Comparison of ENCODE assay signal across 8 mouse cellular contexts in the genomic region with DNA sequence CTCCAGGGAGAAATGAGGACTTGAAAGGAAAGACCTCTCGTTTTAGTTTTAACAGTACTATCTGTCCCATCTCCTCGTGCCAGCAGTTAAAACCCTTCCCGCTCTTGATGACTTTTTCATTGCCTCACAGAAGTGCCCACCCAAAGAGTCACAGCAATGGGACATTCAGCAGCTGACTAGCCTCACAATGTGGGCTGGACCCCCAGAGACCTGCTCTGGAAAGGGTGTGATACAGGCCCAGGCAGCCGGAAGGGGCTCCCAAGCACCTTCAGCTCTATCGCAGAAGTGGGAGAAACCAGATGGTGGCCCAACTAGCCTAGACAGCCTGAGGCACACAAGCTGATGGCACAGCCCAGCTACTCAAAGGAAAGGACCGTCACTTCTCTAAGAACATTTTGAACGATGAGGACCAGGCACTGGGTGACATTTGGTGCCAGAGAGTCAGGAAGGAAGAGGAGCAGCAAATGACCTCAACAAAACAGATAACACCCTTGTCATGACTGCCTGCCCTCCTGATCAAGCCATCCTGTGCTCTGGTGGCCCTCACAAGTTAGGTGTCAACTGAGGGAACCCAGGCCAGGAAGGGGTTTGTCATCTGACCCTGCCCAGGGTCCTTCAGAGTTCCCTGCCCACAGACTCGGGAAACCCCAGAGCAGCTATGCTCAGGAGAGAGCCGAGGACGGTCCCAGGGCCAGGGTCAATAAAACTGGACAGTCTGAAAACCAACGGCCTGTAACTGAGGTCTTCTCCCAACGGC. TPM values are rescaled to one million over a fixed set of nuclear protein-coding genes. Genes with fewer than 3 reads are reported as not detected.
DNase-seq lines count a peak whose midpoint lies in the region; ATAC-seq lines count a peak whose summit lies in the region.

No protein-coding gene starts in this region.

- peak overlapping the region; percentile 85 for H3K4me3 ChIP-seq in heart, embryonic 12.5 days
- H3K4me3 ChIP-seq in hindbrain, embryonic 16.5 days (ENCODE audit: low read length): peak overlapping the region; percentile 83

- H3K9ac ChIP-seq in heart, embryonic 12.5 days: peak overlapping the region; percentile 88
- peak overlapping the region; percentile 84; the same call in 1 of the 2 replicates for H3K9ac ChIP-seq in hindbrain, embryonic 16.5 days (ENCODE audit: low read depth, low read length)

- peaks cover 62% of the 10 kb centered on the region for H3K4me1 ChIP-seq in heart, embryonic 12.5 days (replicated peaks)
- peaks cover 24% of the 10 kb centered on the region for H3K4me1 ChIP-seq in hindbrain, embryonic 16.5 days (ENCODE audit: control insufficient read depth, insufficient read depth, low read depth, low read length)

- H3K27me3 ChIP-seq in heart, embryonic 12.5 days (replicated peaks): no peaks in the 10 kb centered on the region
- peaks cover 12% of the 10 kb centered on the region for H3K27me3 ChIP-seq in hindbrain, embryonic 16.5 days (replicated peaks; ENCODE audit: control insufficient read depth, insufficient read depth, low read length)

- H3K27ac ChIP-seq in heart, embryonic 12.5 days (ENCODE audit: poor library complexity, severe bottlenecking): peak overlapping the region; percentile 87
- H3K27ac ChIP-seq in hindbrain, embryonic 16.5 days (ENCODE audit: low read depth, low read length): no peak overlapping the region

- WGBS in heart, embryonic 12.5 days: 14% methylated on average over 12 of the region's 12 CpGs
- 44% methylated on average over 12 of the region's 12 CpGs for WGBS in hindbrain, embryonic 16.5 days

- no peak for DNase-seq in heart, postnatal 25 days (ENCODE audit: low spot score)
- DNase-seq in adrenal gland, postnatal 14 days: peak; percentile 77
- DNase-seq in lung, postnatal 25 days (ENCODE audit: low spot score): peak; percentile 47
- DNase-seq in cerebellum, postnatal 14 days: no peak
- DNase-seq in frontal cortex, postnatal 14 days (ENCODE audit: low spot score in 2 of 2): no peak

- peak overlapping the region; percentile 98 for H3K4me2 ChIP-seq in heart, embryonic 12.5 days
- H3K4me2 ChIP-seq in hindbrain, embryonic 16.5 days (ENCODE audit: low read length): peak overlapping the region; percentile 94

- peaks cover 4% of the 10 kb centered on the region; the same call in 1 of the 2 replicates for H3K36me3 ChIP-seq in heart, embryonic 12.5 days
- H3K36me3 ChIP-seq in hindbrain, embryonic 16.5 days (ENCODE audit: control insufficient read depth, insufficient read depth, low read length): no peaks in the 10 kb centered on the region

- no peaks in the 10 kb centered on the region for H3K9me3 ChIP-seq in heart, embryonic 12.5 days (replicated peaks)
- H3K9me3 ChIP-seq in hindbrain, embryonic 16.5 days (ENCODE audit: control insufficient read depth, low read length): no peaks in the 10 kb centered on the region

- intact Hi-C loops in heart, postnatal 25 days (cut with DNase I): no loop called here

- no peak for ATAC-seq in heart, embryonic 12.5 days (ENCODE audit: insufficient number of reproducible peaks, low FRiP score)
- no peak for ATAC-seq in hindbrain, embryonic 16.5 days
- no peak for ATAC-seq in monocyte, adult 5-6 weeks (replicated peaks; ENCODE audit: insufficient number of reproducible peaks, low FRiP score, low TSS enrichment, poor library complexity, severe bottlenecking)

RNA-seq across cellular contexts. Expression of a gene that starts 2.3 kb away (rescaled TPM):
- polyA plus RNA-seq in heart, embryonic 12.5 days (2016; fragmentation: Nextera tagmentation; extraction: Ambion mirVana): 22.6 and 24.9 TPM in 2 replicates
- 10 to 100 TPM; 20.3 to 27.3 TPM for total RNA-seq in heart, postnatal 25 days (2021)
- 35.6 and 43.0 TPM in 2 replicates for total RNA-seq in adrenal gland, postnatal 14 days (2021)
- polyA plus RNA-seq in hindbrain, embryonic 16.5 days (2015; fragmentation: Nextera tagmentation; extraction: Ambion mirVana): 5.2 and 6.9 TPM in 2 replicates
- total RNA-seq in monocyte, adult 5-6 weeks (2017): 37.3 to 51.6 TPM (median 46.2 TPM) in 3 replicates

RNA-seq across cellular contexts. Expression of a gene that starts 13.6 kb away (rescaled TPM):
- polyA plus RNA-seq in heart, embryonic 12.5 days (2016; fragmentation: Nextera tagmentation; extraction: Ambion mirVana): 17.1 and 17.8 TPM in 2 replicates
- 10 to 100 TPM; 12.2 to 13.2 TPM for total RNA-seq in heart, postnatal 25 days (2021)
- 7.1 and 8.8 TPM in 2 replicates for total RNA-seq in adrenal gland, postnatal 14 days (2021)
- 34.1 and 39.5 TPM in 2 replicates for polyA plus RNA-seq in hindbrain, embryonic 16.5 days (2015; fragmentation: Nextera tagmentation; extraction: Ambion mirVana)
- total RNA-seq in monocyte, adult 5-6 weeks (2017): 1.6 to 2.0 TPM (median 1.6 TPM) in 3 replicates

Comparison
In these comparisons a context has a peak if more than half of its experiments do, and no peak if none do; other contexts are left out.
1. DNase-seq: peak in adrenal gland, postnatal 14 days (single experiment) and lung, postnatal 25 days (single experiment); none in heart, postnatal 25 days (single experiment), cerebellum, postnatal 14 days (0 of 2) and frontal cortex, postnatal 14 days (0 of 2).